Mouse (Mus musculus) hindbrain, embryonic 15.5 days (tissue): ENCODE results near the gene Yars. TPM values are rescaled to one million over a fixed set of nuclear protein-coding genes. Genes with fewer than 3 reads are reported as not detected.
"Not testable (repeated sequence)": the region's sequence is repeated elsewhere in the genome, so short reads cannot be mapped to it uniquely, and the experiment has no call there.

ENCODE experiments used
- ATAC-seq: fragments of 200-750 bp; cut with Nextera tagmentation; 2 replicates; pipeline ENCODE4 v1.8.0; 2017; ENCODE audit warnings: low read depth, moderate number of reproducible peaks, moderate TSS enrichment; ENCODE audit not compliant: low FRiP score
- H3K27ac ChIP-seq: fragments of 300-500 bp; sonication (generic); replicated peaks from 2 replicates; pipeline ENCODE4 v1.5.1; 2015; ENCODE audit warnings: mild to moderate bottlenecking, inconsistent platforms
- H3K27me3 ChIP-seq: fragments of 300-500 bp; sonication (generic); 2 replicates; pipeline ENCODE4 v1.6.1; 2015; ENCODE audit warnings: control low read depth, inconsistent platforms
- H3K36me3 ChIP-seq: fragments of 300-500 bp; sonication (generic); 2 replicates; pipeline ENCODE4 v1.6.1; 2015; ENCODE audit warnings: control low read depth, inconsistent platforms
- H3K4me1 ChIP-seq: fragments of 300-500 bp; sonication (generic); replicated peaks from 2 replicates; pipeline ENCODE4 v1.6.1; 2015; ENCODE audit warnings: control low read depth, inconsistent platforms
- H3K4me2 ChIP-seq: fragments of 300-500 bp; sonication (generic); 2 replicates; pipeline ENCODE4 v1.6.1; 2015; ENCODE audit warnings: moderate library complexity, mild to moderate bottlenecking, inconsistent platforms
- H3K4me3 ChIP-seq: fragments of 300-500 bp; sonication (generic); 2 replicates; pipeline ENCODE4 v1.5.1; 2015; ENCODE audit warnings: mild to moderate bottlenecking, inconsistent platforms
- H3K9ac ChIP-seq: fragments of 300-500 bp; sonication (generic); 2 replicates; pipeline ENCODE4 v1.6.1; 2015; ENCODE audit warnings: inconsistent platforms
- H3K9me3 ChIP-seq: fragments of 300-500 bp; sonication (generic); 2 replicates; pipeline ENCODE4 v1.6.1; 2016; ENCODE audit warnings: control low read depth, inconsistent platforms
- WGBS: fragments of 180-500 bp; shearing (Covaris S2); methylation state at CpG from one replicate; pipeline ENCODE4 v1.1.7; 2015; 5-methylcytosine and 5-hydroxymethylcytosine counted together
- polyA plus RNA-seq: library from polyadenylated mRNA; unstranded; fragments of >200 nt; fragmentation: Nextera tagmentation; extraction: Ambion mirVana; gene quantifications from 2 replicates; pipeline ENCODE4 v1.2.1, GENCODE M21; 2015

Gene Yars
- polyA plus RNA-seq, 1 experiment from 2014 or later = 111 TPM

- H3K4me1 ChIP-seq = peaks cover 18% of the 10 kb centered on the region
- peaks cover 24% of the 10 kb centered on the region for H3K36me3 ChIP-seq
- no peak overlapping the region for H3K9ac ChIP-seq
- no peaks in the 10 kb centered on the region for H3K9me3 ChIP-seq
- 100% methylated on average over 1 of the region's 1 CpGs for WGBS
- H3K27me3 ChIP-seq = no peaks in the 10 kb centered on the region
- no peak overlapping the region for H3K4me2 ChIP-seq
- no peak overlapping the region for H3K4me3 ChIP-seq
- ATAC-seq = no peak
- H3K27ac ChIP-seq = no peak overlapping the region
Measured at GRCm38 (mm10) chr4:129194280-129194679, 4.7 kb downstream of the Yars start.

- Histone ChIP-seq H3K27ac (no peak overlapping the region), H3K36me3 (peaks cover 48% of the 10 kb centered on the region)
- 94% methylated on average over 6 of the region's 6 CpGs for WGBS
Measured at GRCm38 (mm10) chr4:129197514-129197913, 8.0 kb downstream of the Yars start.

DNA sequence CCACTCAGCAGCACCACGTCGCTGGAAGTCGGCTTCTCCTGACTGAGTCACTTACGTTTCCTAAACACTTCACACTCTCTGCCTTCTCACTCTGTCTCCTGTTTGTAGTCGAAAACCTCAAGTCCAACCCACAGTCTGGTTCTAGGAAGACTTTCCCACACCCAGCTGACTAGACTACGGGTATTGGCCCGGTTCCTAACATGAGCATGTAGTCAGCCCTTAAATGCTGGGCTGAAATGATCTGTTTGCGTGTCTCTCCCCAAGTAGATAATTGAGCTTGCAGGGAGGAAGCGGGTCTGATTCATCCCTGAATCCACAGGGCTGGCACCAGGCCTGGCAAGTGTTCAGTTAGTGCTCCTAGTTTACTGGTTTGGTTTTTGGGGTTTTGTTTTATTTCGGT is 15.1 kb downstream of the Yars start:
- H3K4me2 ChIP-seq = no peak overlapping the region
- H3K9ac ChIP-seq = no peak overlapping the region
- 94% methylated on average over 10 of the region's 10 CpGs for WGBS
- peaks cover 78% of the 10 kb centered on the region for H3K36me3 ChIP-seq
- H3K4me3 ChIP-seq = no peak overlapping the region
- no peaks in the 10 kb centered on the region for H3K4me1 ChIP-seq
- H3K27me3 ChIP-seq = no peaks in the 10 kb centered on the region
- ATAC-seq = no peak
- H3K27ac ChIP-seq = no peak overlapping the region
- no peaks in the 10 kb centered on the region for H3K9me3 ChIP-seq

More at GRCm38 (mm10) chr4:129197514-129197913, 8.0 kb downstream of the Yars start:
- Histone ChIP-seq H3K4me3 (no peak overlapping the region), H3K27me3 (no peaks in the 10 kb centered on the region), H3K4me2 (no peak overlapping the region), H3K9ac (no peak overlapping the region), H3K9me3 (no peaks in the 10 kb centered on the region), H3K4me1 (no peaks in the 10 kb centered on the region)
- ATAC-seq = no peak

GRCm38 (mm10) chr4:129206792-129207191 is 17.2 kb downstream of the Yars start:
- ATAC-seq = no peak
- peaks cover 77% of the 10 kb centered on the region for H3K36me3 ChIP-seq

GRCm38 (mm10) chr4:129209504-129209903 is 19.9 kb downstream of the Yars start:
- no peak overlapping the region for H3K9ac ChIP-seq
- H3K27me3 ChIP-seq = no peaks in the 10 kb centered on the region
- H3K4me3 ChIP-seq = no peak overlapping the region
- no peaks in the 10 kb centered on the region for H3K4me1 ChIP-seq
- ATAC-seq = no peak
- peaks cover 74% of the 10 kb centered on the region for H3K36me3 ChIP-seq
- H3K27ac ChIP-seq = no peak overlapping the region
- H3K9me3 ChIP-seq = no peaks in the 10 kb centered on the region
- 57% methylated on average over 7 of the region's 7 CpGs for WGBS
- H3K4me2 ChIP-seq = no peak overlapping the region

More at GRCm38 (mm10) chr4:129206792-129207191, 17.2 kb downstream of the Yars start:
- 95% methylated on average over 8 of the region's 8 CpGs for WGBS
- Histone ChIP-seq H3K4me3 (no peak overlapping the region), H3K27me3 (no peaks in the 10 kb centered on the region), H3K4me1 (no peaks in the 10 kb centered on the region), H3K9ac (no peak overlapping the region), H3K4me2 (no peak overlapping the region), H3K9me3 (no peaks in the 10 kb centered on the region), H3K27ac (no peak overlapping the region)

DNA sequence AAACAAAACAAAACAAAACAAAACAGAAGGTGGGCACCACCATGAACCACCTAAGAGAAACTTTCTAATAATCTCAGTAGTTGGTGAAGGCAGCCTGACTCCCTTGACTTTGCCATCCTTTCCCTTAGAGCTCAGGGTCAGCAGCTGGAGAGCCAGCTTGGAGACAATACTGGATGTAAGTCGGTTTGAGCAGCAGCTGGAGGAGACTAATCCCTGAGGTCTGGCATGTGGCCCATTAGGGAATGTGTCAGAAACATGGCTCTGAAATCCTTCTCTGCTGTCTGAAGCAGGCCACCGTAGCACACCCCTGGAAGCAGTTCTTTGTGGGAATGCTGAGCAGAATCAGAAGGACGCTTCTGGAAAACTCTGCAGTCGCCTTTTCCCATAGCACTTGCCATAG is 21.9 kb downstream of the Yars start:
- Histone ChIP-seq H3K4me1 (no peaks in the 10 kb centered on the region), H3K9me3 (no peaks in the 10 kb centered on the region), H3K9ac (no peak overlapping the region), H3K4me2 (no peak overlapping the region), H3K4me3 (no peak overlapping the region), H3K27me3 (no peaks in the 10 kb centered on the region), H3K36me3 (peaks cover 75% of the 10 kb centered on the region), H3K27ac (no peak overlapping the region)
- WGBS = 82% methylated on average over 4 of the region's 4 CpGs
- ATAC-seq = no peak

DNA sequence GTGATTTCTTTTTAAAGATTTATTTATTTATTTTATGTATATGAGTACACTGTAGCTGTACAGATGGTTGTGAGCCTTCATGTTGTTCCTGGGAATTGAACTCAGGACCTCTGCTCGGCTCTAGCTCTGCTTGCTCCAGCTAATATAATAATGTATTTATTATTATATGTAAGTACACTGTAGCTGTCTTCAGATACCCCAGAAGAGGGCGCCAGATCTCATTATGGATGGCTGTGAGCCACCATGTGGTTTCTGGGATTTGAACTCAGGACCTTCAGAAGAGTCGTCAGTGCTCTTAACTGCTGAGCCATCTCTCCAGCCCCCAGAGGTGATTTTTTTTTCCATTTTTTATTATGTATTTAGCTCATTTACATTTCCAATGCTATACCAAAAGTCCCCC is 22.9 kb downstream of the Yars start:
- not testable (repeated sequence) for H3K4me2 ChIP-seq, H3K4me3 ChIP-seq, H3K27me3 ChIP-seq, H3K9ac ChIP-seq, H3K27ac ChIP-seq, ATAC-seq, H3K9me3 ChIP-seq, H3K4me1 ChIP-seq
- WGBS = 69% methylated on average over 3 of the region's 3 CpGs
- peaks cover 75% of the 10 kb centered on the region for H3K36me3 ChIP-seq

DNA sequence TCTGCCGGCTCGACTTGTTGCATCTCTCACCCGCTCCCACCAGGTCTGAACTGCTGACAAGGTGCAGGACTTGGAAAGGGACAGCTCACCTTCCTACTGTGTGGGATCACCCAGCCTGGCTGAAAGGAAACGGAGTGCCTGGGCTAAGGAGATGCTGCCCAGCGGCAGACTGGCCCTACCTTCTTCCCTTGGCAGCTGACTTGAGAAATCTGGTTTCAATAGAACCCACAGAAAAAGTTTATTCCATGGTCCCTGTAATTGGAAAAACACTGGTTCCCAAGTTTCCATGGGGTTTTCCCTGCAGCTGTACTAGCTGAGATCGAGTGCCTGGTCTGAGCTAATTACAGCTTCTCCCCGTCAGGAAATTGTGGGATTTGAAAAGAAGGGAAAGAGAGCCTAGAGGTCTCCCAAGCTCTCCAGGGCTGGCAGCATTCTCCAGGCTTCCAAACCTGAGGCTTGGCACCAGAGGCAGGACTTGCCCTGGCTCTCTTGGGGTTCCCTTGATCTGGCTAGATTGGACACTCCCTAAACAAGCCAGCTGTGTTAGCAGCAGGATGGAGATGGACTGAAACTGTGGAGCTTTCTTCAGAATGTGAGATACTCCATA is 29.1 kb downstream of the Yars start:
- no peak for ATAC-seq
- WGBS = 88% methylated on average over 7 of the region's 7 CpGs
- Histone ChIP-seq H3K4me1 (peaks cover 15% of the 10 kb centered on the region), H3K27ac (no peak overlapping the region), H3K27me3 (no peaks in the 10 kb centered on the region), H3K9me3 (no peaks in the 10 kb centered on the region), H3K4me3 (no peak overlapping the region), H3K4me2 (no peak overlapping the region), H3K9ac (no peak overlapping the region), H3K36me3 (peaks cover 77% of the 10 kb centered on the region)

DNA sequence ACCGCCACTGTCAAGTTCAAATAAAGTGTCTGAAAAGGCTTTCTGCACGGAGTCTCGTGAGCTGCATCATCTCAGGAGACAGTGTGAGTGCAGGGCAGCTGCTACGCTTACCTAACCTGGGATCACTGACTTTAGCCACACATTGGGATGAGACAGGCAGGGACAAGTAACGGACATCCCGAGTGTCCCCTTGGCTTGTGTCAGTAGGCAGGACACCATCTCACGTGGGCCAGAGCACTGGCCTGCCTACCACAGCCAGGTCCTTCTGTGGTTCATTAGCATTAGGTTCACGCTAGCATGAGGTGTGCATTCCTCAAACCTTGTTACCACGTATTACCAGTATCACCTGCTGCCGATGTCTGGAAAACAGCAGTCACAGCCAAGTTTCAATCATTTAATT is 29.6 kb downstream of the Yars start:
- Histone ChIP-seq H3K4me2 (no peak overlapping the region), H3K4me3 (no peak overlapping the region), H3K9ac (no peak overlapping the region), H3K27me3 (no peaks in the 10 kb centered on the region), H3K36me3 (peaks cover 72% of the 10 kb centered on the region), H3K4me1 (peaks cover 20% of the 10 kb centered on the region), H3K9me3 (no peaks in the 10 kb centered on the region), H3K27ac (no peak overlapping the region)
- WGBS = 87% methylated on average over 10 of the region's 10 CpGs
- ATAC-seq = no peak

- no peak overlapping the region for H3K27ac ChIP-seq
- no peaks in the 10 kb centered on the region for H3K9me3 ChIP-seq
- H3K4me1 ChIP-seq = peaks cover 32% of the 10 kb centered on the region
- ATAC-seq = no peak
- H3K4me2 ChIP-seq = no peak overlapping the region
- H3K4me3 ChIP-seq = no peak overlapping the region
- 76% methylated on average over 7 of the region's 7 CpGs for WGBS
- no peak overlapping the region for H3K9ac ChIP-seq
- H3K36me3 ChIP-seq = peaks cover 69% of the 10 kb centered on the region
- no peaks in the 10 kb centered on the region for H3K27me3 ChIP-seq
Measured at GRCm38 (mm10) chr4:129220376-129221089, 31.0 kb downstream of the Yars start.

GRCm38 (mm10) chr4:129221097-129222010 is 31.8 kb downstream of the Yars start:
- 77% methylated on average over 23 of the region's 23 CpGs for WGBS
- Histone ChIP-seq H3K4me2 (no peak overlapping the region), H3K4me1 (peaks cover 40% of the 10 kb centered on the region), H3K36me3 (peaks cover 65% of the 10 kb centered on the region), H3K27me3 (no peaks in the 10 kb centered on the region), H3K4me3 (no peak overlapping the region), H3K9ac (no peak overlapping the region), H3K27ac (no peak overlapping the region), H3K9me3 (no peaks in the 10 kb centered on the region)
- ATAC-seq = no peak
